Mouse (Mus musculus): ENCODE data around the gene C130074G19Rik. TPM values are rescaled to one million over a fixed set of nuclear protein-coding genes. Genes with fewer than 3 reads are reported as not detected.

Gene C130074G19Rik
- polyA plus RNA-seq, 1 experiment from 2014 or later, result 2.7 TPM

DNA sequence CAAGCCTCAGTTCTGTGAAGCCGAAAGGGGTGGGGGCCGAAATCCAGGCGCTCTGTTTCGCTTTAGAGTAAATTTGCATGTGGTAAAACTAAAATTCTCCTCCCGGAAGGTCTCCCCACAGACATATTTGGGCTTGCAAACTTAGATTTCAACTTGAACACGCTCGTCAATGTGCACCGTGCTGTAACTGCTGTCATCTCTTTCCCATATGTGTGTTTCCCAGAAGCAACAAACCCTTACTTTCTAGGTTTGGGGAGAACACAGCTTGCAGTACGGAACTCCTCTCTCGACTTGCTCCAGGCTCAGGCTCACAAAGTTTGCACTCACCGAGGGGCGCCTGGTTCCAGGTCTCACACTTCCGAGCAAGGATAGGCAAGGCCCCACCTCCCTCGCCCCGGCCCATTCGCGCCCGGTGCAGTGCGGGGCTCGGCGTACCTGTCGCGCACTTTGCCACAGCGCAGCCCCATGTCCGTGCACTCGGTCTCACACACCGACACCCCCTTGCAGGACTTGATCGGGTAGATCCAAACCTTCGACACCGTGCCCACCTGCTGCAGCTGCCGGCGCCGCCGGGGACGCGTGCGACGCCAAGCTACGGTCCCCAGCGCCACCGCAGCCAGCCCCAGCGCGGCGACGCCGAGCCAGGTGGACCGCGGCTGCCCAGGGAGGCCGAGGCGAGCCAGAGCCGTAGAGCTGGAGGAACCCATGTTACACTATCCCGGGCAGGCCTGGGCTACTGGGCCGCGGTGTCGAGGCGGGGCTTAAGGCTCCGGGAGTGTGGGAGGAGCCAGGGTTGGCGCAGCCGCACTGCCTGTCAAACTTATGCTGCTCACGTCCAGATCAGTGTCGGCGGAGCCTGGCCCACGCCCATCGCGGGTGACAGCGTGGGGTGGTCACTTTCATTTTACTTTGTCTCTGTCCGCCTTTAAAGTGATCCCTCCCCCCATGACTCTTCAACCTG lies 37.6 kb downstream of the C130074G19Rik start:
- peaks cover 1% of the 10 kb centered on the region; the same call in 1 of the 2 replicates for H3K36me3 ChIP-seq (ENCODE audit: control insufficient read depth, insufficient read depth, low read length)
- H3K9ac ChIP-seq (ENCODE audit: low read depth, low read length), result peak overlapping the region; percentile 88
- peak; percentile 98 for ATAC-seq (ENCODE audit: low read depth)
- peak; percentile 95 for DNase-seq (ENCODE audit: low spot score)
- H3K27me3 ChIP-seq (replicated peaks; ENCODE audit: control insufficient read depth, insufficient read depth, low read length), result peaks cover 6% of the 10 kb centered on the region; the same call in 1 of the 2 replicates
- H3K27ac ChIP-seq (replicated peaks; ENCODE audit: low read depth, low read length), result peak overlapping the region; percentile 87
- under 1% methylated on average over 60 of the region's 67 CpGs for WGBS
- H3K4me1 ChIP-seq (ENCODE audit: control insufficient read depth, insufficient read depth, low read length), result peaks cover 10% of the 10 kb centered on the region; the same call in 1 of the 2 replicates
- no peaks in the 10 kb centered on the region for H3K9me3 ChIP-seq (ENCODE audit: control insufficient read depth, low read length)
- H3K4me2 ChIP-seq (ENCODE audit: low read depth, low read length), result peak overlapping the region; percentile 70
- H3K4me3 ChIP-seq (ENCODE audit: low read depth, low read length), result peak overlapping the region; percentile 86

DNA sequence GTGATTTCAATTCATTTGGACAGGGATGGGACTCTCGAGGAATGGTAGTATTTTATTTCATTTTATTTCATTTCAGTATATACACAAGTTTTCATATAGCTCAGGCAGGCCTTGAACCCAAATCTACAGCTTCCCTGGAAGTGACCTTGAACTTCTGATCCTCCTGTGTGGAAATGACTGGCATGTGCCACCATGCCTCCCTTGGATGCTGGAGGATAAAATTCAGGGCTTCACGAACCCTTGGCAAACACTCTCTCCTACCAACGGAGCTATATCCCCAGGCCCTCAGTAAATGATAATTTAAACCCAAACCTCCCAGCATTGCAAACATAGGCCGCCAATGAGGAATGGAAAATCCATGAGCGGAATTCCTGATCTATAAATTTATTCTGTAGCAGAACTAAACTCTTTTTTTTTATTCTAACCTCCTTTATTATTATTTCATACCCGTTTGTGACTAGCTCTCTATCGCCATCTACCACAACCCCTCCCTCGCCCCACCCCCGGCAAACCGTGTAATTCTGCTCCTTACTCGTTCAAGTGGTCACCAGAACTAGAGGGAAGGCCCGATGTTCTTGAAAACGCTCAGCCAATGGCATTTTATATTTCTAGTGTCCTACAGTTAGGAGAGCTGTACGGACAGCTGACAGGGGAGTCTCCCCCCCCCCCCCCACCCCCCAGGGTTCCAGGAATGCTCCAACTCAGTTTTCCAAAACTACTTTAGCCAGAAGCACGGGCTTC lies 38.5 kb downstream of the C130074G19Rik start:
- peak overlapping the region; percentile 86 for H3K4me3 ChIP-seq (ENCODE audit: low read depth, low read length)
- H3K4me1 ChIP-seq (ENCODE audit: control insufficient read depth, insufficient read depth, low read length), result peaks cover 10% of the 10 kb centered on the region; the same call in 1 of the 2 replicates
- ATAC-seq (ENCODE audit: low read depth) (no peak), DNase-seq (ENCODE audit: low spot score) (peak; percentile 60)
- 15% methylated on average over 15 of the region's 15 CpGs for WGBS
- H3K9ac ChIP-seq (ENCODE audit: low read depth, low read length), result peak overlapping the region; percentile 88
- H3K27ac ChIP-seq (replicated peaks; ENCODE audit: low read depth, low read length), result peak overlapping the region; percentile 87
- peaks cover 6% of the 10 kb centered on the region; the same call in 1 of the 2 replicates for H3K27me3 ChIP-seq (replicated peaks; ENCODE audit: control insufficient read depth, insufficient read depth, low read length)
- H3K36me3 ChIP-seq (ENCODE audit: control insufficient read depth, insufficient read depth, low read length), result peaks cover 7% of the 10 kb centered on the region; the same call in 1 of the 2 replicates
- H3K9me3 ChIP-seq (ENCODE audit: control insufficient read depth, low read length), result no peaks in the 10 kb centered on the region
- peak overlapping the region; percentile 70 for H3K4me2 ChIP-seq (ENCODE audit: low read depth, low read length)

DNA sequence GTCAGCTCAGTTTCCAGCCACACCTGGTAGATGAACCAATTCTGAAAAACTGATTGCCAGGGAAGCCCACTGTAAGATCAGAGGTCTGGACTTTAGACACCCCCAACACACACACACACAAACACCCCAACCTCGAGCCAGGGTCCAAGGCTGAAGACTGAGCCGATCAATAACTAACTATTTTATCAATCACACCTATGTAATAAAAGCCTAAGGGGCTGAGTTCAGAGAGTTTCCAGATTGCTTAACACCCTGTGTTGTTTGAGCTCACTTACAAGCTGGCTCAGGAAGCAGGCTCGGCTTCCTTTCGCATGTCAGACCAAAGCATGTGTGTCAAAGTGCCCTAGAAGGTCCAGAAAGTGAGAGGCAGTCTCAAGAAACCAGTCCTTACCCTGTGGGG lies 45.4 kb downstream of the C130074G19Rik start:
- Histone ChIP-seq H3K9ac (ENCODE audit: low read depth, low read length) (no peak overlapping the region), H3K27me3 (replicated peaks; ENCODE audit: control insufficient read depth, insufficient read depth, low read length) (no peaks in the 10 kb centered on the region), H3K4me3 (ENCODE audit: low read depth, low read length) (no peak overlapping the region), H3K4me1 (ENCODE audit: control insufficient read depth, insufficient read depth, low read length) (no peaks in the 10 kb centered on the region), H3K4me2 (ENCODE audit: low read depth, low read length) (no peak overlapping the region), H3K9me3 (ENCODE audit: control insufficient read depth, low read length) (no peaks in the 10 kb centered on the region), H3K27ac (replicated peaks; ENCODE audit: low read depth, low read length) (no peak overlapping the region), H3K36me3 (ENCODE audit: control insufficient read depth, insufficient read depth, low read length) (peaks cover 46% of the 10 kb centered on the region)
- DNase-seq (ENCODE audit: low spot score) (no peak), ATAC-seq (ENCODE audit: low read depth) (no peak)
- 88% methylated on average over 4 of the region's 4 CpGs for WGBS

DNA sequence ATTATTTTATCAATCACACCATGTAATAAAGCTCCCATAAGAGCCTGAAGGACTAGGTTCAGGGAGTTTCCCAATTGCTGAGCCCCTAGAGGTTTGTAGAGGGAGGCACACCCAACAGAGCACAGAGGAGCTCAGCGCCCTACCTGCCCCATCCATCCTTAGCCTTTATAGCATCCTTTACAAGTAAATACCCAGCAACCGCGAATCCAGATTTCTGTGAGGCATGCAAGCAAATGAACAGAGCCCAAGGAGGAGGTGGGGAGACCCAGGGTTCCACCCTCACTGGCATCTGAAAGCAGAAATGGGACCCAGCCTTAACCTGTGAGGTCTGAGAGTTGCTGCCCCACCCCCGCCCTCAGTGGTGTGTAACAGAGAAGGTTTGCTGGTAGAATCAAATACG lies 46.7 kb downstream of the C130074G19Rik start:
- H3K36me3 ChIP-seq (ENCODE audit: control insufficient read depth, insufficient read depth, low read length), result peaks cover 59% of the 10 kb centered on the region
- 75% methylated on average over 5 of the region's 5 CpGs for WGBS
- DNase-seq (ENCODE audit: low spot score), result no peak

DNA sequence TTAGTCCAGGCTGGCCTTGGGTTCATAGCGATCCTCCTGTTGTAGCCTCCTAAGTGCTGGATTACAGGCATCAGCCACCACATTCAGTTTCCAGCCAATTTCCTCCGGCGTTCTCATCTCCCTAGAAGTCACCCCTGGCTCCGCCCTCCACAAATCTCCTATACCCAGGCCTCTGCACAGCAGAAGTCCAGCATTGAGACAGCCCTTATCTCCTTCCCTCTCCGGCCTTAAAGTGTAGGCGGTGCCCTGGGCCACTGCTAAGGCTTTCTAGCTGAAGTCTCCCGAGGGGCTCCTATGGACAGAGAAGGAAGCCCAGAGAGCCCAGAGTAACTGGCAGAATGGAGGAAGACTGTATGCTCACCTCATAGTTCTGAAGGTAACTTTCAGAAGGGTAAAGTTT lies 49.5 kb downstream of the C130074G19Rik start:
- Histone ChIP-seq H3K4me1 (ENCODE audit: control insufficient read depth, insufficient read depth, low read length) (no peaks in the 10 kb centered on the region), H3K27ac (replicated peaks; ENCODE audit: low read depth, low read length) (no peak overlapping the region), H3K27me3 (replicated peaks; ENCODE audit: control insufficient read depth, insufficient read depth, low read length) (no peaks in the 10 kb centered on the region), H3K4me3 (ENCODE audit: low read depth, low read length) (no peak overlapping the region), H3K4me2 (ENCODE audit: low read depth, low read length) (no peak overlapping the region), H3K9ac (ENCODE audit: low read depth, low read length) (no peak overlapping the region), H3K9me3 (ENCODE audit: control insufficient read depth, low read length) (no peaks in the 10 kb centered on the region), H3K36me3 (ENCODE audit: control insufficient read depth, insufficient read depth, low read length) (peaks cover 72% of the 10 kb centered on the region)
- 90% methylated on average over 7 of the region's 7 CpGs for WGBS
- ATAC-seq (ENCODE audit: low read depth) (no peak), DNase-seq (ENCODE audit: low spot score) (no peak)

More for the DNA sequence above, 46.7 kb downstream of the C130074G19Rik start:
- no peak for ATAC-seq (ENCODE audit: low read depth)
- H3K9ac ChIP-seq (ENCODE audit: low read depth, low read length), result no peak overlapping the region
- no peaks in the 10 kb centered on the region for H3K27me3 ChIP-seq (replicated peaks; ENCODE audit: control insufficient read depth, insufficient read depth, low read length)
- no peak overlapping the region for H3K4me2 ChIP-seq (ENCODE audit: low read depth, low read length)
- H3K4me1 ChIP-seq (ENCODE audit: control insufficient read depth, insufficient read depth, low read length), result no peaks in the 10 kb centered on the region
- no peak overlapping the region for H3K4me3 ChIP-seq (ENCODE audit: low read depth, low read length)
- H3K27ac ChIP-seq (replicated peaks; ENCODE audit: low read depth, low read length), result no peak overlapping the region
- no peaks in the 10 kb centered on the region for H3K9me3 ChIP-seq (ENCODE audit: control insufficient read depth, low read length)

DNA sequence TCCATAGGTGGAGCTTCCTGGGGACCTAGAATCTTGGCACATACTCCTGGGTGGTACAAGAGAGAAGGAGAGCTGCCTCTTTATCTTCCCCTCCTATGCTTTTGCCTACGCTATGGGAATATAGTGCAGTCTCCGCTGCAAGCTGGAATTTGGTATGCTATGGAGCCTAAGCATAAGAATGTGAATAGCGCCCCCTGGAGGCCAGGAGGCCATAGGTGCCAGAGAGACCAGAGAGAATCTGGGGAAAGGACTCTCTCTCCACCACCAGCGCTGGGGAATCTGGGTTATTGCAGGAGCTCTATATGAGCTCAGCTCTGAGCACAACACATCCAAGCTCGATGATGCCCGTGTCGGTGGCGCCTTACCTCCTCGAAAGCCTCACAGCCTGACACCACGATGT lies 50.8 kb downstream of the C130074G19Rik start:
- no peak overlapping the region for H3K27ac ChIP-seq (replicated peaks; ENCODE audit: low read depth, low read length)
- WGBS, result 86% methylated on average over 10 of the region's 10 CpGs
- no peaks in the 10 kb centered on the region for H3K4me1 ChIP-seq (ENCODE audit: control insufficient read depth, insufficient read depth, low read length)
- no peak overlapping the region for H3K4me3 ChIP-seq (ENCODE audit: low read depth, low read length)
- H3K9ac ChIP-seq (ENCODE audit: low read depth, low read length), result no peak overlapping the region
- ATAC-seq (ENCODE audit: low read depth) (no peak), DNase-seq (ENCODE audit: low spot score) (no peak)
- H3K36me3 ChIP-seq (ENCODE audit: control insufficient read depth, insufficient read depth, low read length), result peaks cover 68% of the 10 kb centered on the region
- no peaks in the 10 kb centered on the region for H3K9me3 ChIP-seq (ENCODE audit: control insufficient read depth, low read length)
- no peak overlapping the region for H3K4me2 ChIP-seq (ENCODE audit: low read depth, low read length)
- no peaks in the 10 kb centered on the region for H3K27me3 ChIP-seq (replicated peaks; ENCODE audit: control insufficient read depth, insufficient read depth, low read length)

DNA sequence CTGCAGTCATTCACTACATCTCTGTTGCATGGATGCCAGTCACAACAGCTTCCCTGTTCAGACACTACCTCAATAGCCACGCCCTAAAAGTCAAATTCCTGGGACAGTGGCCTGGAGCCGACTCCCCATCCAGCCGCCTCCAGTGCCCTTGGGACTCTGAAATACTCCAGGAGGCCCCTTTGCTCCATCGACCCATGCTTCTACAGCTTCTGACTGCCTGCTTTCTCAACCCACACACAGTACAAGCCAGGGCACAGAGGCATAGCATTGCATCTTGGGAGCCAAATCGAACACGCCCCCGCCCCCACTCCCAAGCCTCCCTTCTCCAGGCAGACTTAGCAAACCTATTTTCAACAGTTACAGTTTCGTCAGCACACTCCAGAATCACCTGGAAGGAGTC lies 53.1 kb downstream of the C130074G19Rik start:
- DNase-seq (ENCODE audit: low spot score) (no peak), ATAC-seq (ENCODE audit: low read depth) (no peak)
- Histone ChIP-seq H3K36me3 (ENCODE audit: control insufficient read depth, insufficient read depth, low read length) (peaks cover 56% of the 10 kb centered on the region), H3K27ac (replicated peaks; ENCODE audit: low read depth, low read length) (no peak overlapping the region), H3K4me3 (ENCODE audit: low read depth, low read length) (no peak overlapping the region), H3K4me1 (ENCODE audit: control insufficient read depth, insufficient read depth, low read length) (no peaks in the 10 kb centered on the region), H3K27me3 (replicated peaks; ENCODE audit: control insufficient read depth, insufficient read depth, low read length) (no peaks in the 10 kb centered on the region), H3K9ac (ENCODE audit: low read depth, low read length) (no peak overlapping the region), H3K9me3 (ENCODE audit: control insufficient read depth, low read length) (no peaks in the 10 kb centered on the region), H3K4me2 (ENCODE audit: low read depth, low read length) (no peak overlapping the region)
- WGBS, result 88% methylated on average over 8 of the region's 8 CpGs

DNA sequence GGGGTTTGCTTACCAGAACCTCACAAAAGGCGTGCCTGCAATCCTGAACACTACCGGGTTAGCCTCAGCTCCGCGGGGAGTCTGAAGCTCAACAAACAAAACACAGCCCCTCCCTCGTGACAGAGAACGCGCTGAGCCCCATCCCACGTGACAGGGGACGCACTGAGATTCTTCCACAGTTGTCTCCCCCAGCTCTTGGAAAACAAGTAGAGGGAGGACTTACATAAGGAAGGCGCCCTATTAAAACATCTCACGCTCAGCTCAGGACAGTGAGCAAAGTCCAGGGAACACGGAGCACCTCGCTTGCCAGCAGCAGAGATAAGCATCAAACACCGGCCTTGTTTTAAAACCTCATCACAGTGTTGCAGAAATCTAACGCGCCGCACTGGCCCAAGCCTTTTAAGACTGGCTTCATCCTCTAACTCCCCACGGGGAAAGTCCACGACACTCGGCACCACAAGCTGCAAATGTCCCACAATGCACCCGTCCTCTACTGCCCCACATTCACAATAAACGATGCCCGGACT lies 55.8 kb downstream of the C130074G19Rik start:
- no peaks in the 10 kb centered on the region for H3K27me3 ChIP-seq (replicated peaks; ENCODE audit: control insufficient read depth, insufficient read depth, low read length)
- 38% methylated on average over 23 of the region's 23 CpGs for WGBS
- H3K9me3 ChIP-seq (ENCODE audit: control insufficient read depth, low read length), result no peaks in the 10 kb centered on the region
- peaks cover 37% of the 10 kb centered on the region for H3K36me3 ChIP-seq (ENCODE audit: control insufficient read depth, insufficient read depth, low read length)
- H3K27ac ChIP-seq (replicated peaks; ENCODE audit: low read depth, low read length), result no peak overlapping the region
- no peak overlapping the region; the same call in 1 of the 2 replicates for H3K4me2 ChIP-seq (ENCODE audit: low read depth, low read length)
- peak overlapping the region; percentile 11; the same call in 1 of the 2 replicates for H3K9ac ChIP-seq (ENCODE audit: low read depth, low read length)
- ATAC-seq (ENCODE audit: low read depth) (no peak), DNase-seq (ENCODE audit: low spot score) (no peak)
- no peak overlapping the region for H3K4me3 ChIP-seq (ENCODE audit: low read depth, low read length)
- H3K4me1 ChIP-seq (ENCODE audit: control insufficient read depth, insufficient read depth, low read length), result no peaks in the 10 kb centered on the region; the same call in 1 of the 2 replicates

All from embryonic facial prominence, embryonic 14.5 days (tissue).